Mouse (Mus musculus) cortical plate, adult 2 months (tissue): ENCODE data around the gene Smoc1.

Experiments
- CTCF ChIP-seq: fragments of 200-500 bp; IDR thresholded peaks from 2 replicates; pipeline ENCODE4 v1.5.1; 2011; ENCODE audit warnings: mild to moderate bottlenecking, control low read depth, low read length; ENCODE audit not compliant: insufficient read depth; ENCODE audit errors: extremely low read depth
- POLR2A ChIP-seq: fragments of 200-500 bp; IDR thresholded peaks from 2 replicates; pipeline ENCODE4 v1.6.1; 2011; ENCODE audit warnings: mild to moderate bottlenecking, low read length, control low read depth; ENCODE audit not compliant: insufficient read depth; ENCODE audit errors: extremely low read depth

DNA sequence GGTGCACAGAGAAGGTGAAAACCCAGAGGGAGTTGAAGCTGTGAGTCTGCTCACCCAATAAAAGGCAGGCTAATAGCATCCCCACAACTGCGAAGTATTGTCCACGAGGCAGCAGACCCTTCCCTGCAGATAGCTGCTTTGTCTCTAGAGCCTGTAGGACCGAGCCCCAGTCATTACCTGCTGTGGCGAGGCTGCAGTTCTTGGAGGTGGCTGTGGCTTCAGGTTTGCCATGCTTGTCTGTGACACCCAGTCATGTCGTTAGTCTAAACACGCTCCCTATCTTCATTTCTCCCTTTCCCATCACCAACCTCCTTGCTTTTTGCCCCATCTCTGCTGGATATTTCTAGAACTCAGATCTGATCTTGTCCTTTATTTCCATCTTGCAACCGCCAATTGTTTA is 66.6 kb downstream of the Smoc1 start:
- no peak for TF ChIP-seq POLR2A
- no peak for TF ChIP-seq CTCF
